Mouse (Mus musculus) neural tube, embryonic 14.5 days (tissue): ENCODE data around the gene Syngr1. TPM values are rescaled to one million over a fixed set of nuclear protein-coding genes. Genes with fewer than 3 reads are reported as not detected.

ENCODE experiments used
- ATAC-seq: fragments of 200-750 bp; cut with Nextera tagmentation; 2 replicates; pipeline ENCODE4 v1.8.0; 2017; ENCODE audit warnings: low read depth, mild to moderate bottlenecking, moderate TSS enrichment, moderate library complexity
- H3K27ac ChIP-seq: fragments of 300-500 bp; sonication (generic); 2 replicates; pipeline ENCODE4 v1.5.1; 2014; ENCODE audit warnings: low read depth, mild to moderate bottlenecking, control low read depth, low read length, moderate library complexity, mixed read lengths
- H3K27me3 ChIP-seq: fragments of 300-500 bp; sonication (generic); 2 replicates; pipeline ENCODE4 v1.6.1; 2014; ENCODE audit warnings: low read length; ENCODE audit not compliant: control insufficient read depth, insufficient read depth
- H3K36me3 ChIP-seq: fragments of 300-500 bp; sonication (generic); 2 replicates; pipeline ENCODE4 v1.6.1; 2014; ENCODE audit warnings: low read length, mixed read lengths; ENCODE audit not compliant: control insufficient read depth, insufficient read depth
- H3K4me1 ChIP-seq: fragments of 300-500 bp; sonication (generic); 2 replicates; pipeline ENCODE4 v1.6.1; 2014; ENCODE audit warnings: low read length; ENCODE audit not compliant: control insufficient read depth, insufficient read depth
- H3K4me2 ChIP-seq: fragments of 300-500 bp; sonication (generic); 2 replicates; pipeline ENCODE4 v1.6.1; 2014; ENCODE audit warnings: mild to moderate bottlenecking, low read depth, low read length, control low read depth
- H3K4me3 ChIP-seq: fragments of 300-500 bp; sonication (generic); 2 replicates; pipeline ENCODE4 v1.5.1; 2014; ENCODE audit warnings: low read depth, low read length, control low read depth, mixed read lengths
- H3K9ac ChIP-seq: fragments of 300-500 bp; sonication (generic); replicated peaks from 2 replicates; pipeline ENCODE4 v1.6.1; 2014; ENCODE audit warnings: low read depth, mild to moderate bottlenecking, control low read depth, low read length, mixed read lengths
- H3K9me3 ChIP-seq: fragments of 300-500 bp; sonication (generic); 2 replicates; pipeline ENCODE4 v1.6.1; 2016; ENCODE audit warnings: low read length; ENCODE audit not compliant: control insufficient read depth
- WGBS: fragments of 180-500 bp; shearing (Covaris S2); extraction: QIAGEN DNeasy Blood & Tissue Kit; methylation state at CpG from one replicate; pipeline ENCODE4 v1.1.7; 2014; 5-methylcytosine and 5-hydroxymethylcytosine counted together
- polyA plus RNA-seq: library from polyadenylated mRNA; unstranded; fragments of >200 nt; fragmentation: Nextera tagmentation; extraction: Ambion mirVana; gene quantifications from 2 replicates; pipeline ENCODE4 v1.2.1, GENCODE M21; 2014

Gene Syngr1
- polyA plus RNA-seq, 1 experiment from 2014 or later, result 30.3 TPM

- no peak for ATAC-seq
Measured at GRCm38 (mm10) chr15:80131421-80131820, 40.3 kb downstream of the Syngr1 start.

GRCm38 (mm10) chr15:80132452-80132851, 41.3 kb downstream of the Syngr1 start:
- Histone ChIP-seq H3K9me3 (no peaks in the 10 kb centered on the region), H3K27me3 (no peaks in the 10 kb centered on the region), H3K4me2 (peak overlapping the region; percentile 51; the same call in 1 of the 2 replicates), H3K4me3 (no peak overlapping the region), H3K36me3 (no peaks in the 10 kb centered on the region), H3K4me1 (0 out of 2 replicates have a peak, but pooled peaks cover 10% of the 10 kb centered on the region), H3K27ac (peak overlapping the region; percentile 98), H3K9ac (no peak overlapping the region)
- 79% methylated on average over 9 of the region's 9 CpGs for WGBS
- ATAC-seq, result no peak

More at GRCm38 (mm10) chr15:80131421-80131820, 40.3 kb downstream of the Syngr1 start:
- H3K4me1 ChIP-seq, result 0 out of 2 replicates have a peak, but pooled peaks cover 10% of the 10 kb centered on the region
- H3K36me3 ChIP-seq, result no peaks in the 10 kb centered on the region
- no peaks in the 10 kb centered on the region for H3K27me3 ChIP-seq
- H3K4me3 ChIP-seq, result no peak overlapping the region
- no peak overlapping the region for H3K9ac ChIP-seq
- 73% methylated on average over 6 of the region's 6 CpGs for WGBS
- H3K4me2 ChIP-seq, result no peak overlapping the region
- H3K27ac ChIP-seq, result no peak overlapping the region
- H3K9me3 ChIP-seq, result no peaks in the 10 kb centered on the region

- ATAC-seq, result peak; percentile 96
- 1% methylated on average over 58 of the region's 59 CpGs for WGBS
- Histone ChIP-seq H3K4me3 (peak within 1 kb of the TSS; percentile 70), H3K36me3 (no peaks in the 10 kb centered on the region), H3K9ac (peak within 1 kb of the TSS; percentile 85), H3K27me3 (no peaks in the 10 kb centered on the region), H3K9me3 (no peaks in the 10 kb centered on the region), H3K4me2 (peak within 1 kb of the TSS; percentile 51), H3K4me1 (0 out of 2 replicates have a peak, but pooled peaks cover 10% of the 10 kb centered on the region), H3K27ac (peak within 1 kb of the TSS; percentile 98)
Measured at GRCm38 (mm10) chr15:80132993-80133586, 42.0 kb downstream of the Syngr1 start, which contains the start of gene Tab1. TSS of gene Tab1 (plus strand) at chr15:80133127.

- ATAC-seq, result peak; percentile 22
Measured at GRCm38 (mm10) chr15:80133682-80134449, 42.7 kb downstream of the Syngr1 start.

GRCm38 (mm10) chr15:80134450-80134847, 43.3 kb downstream of the Syngr1 start:
- Histone ChIP-seq H3K27me3 (no peaks in the 10 kb centered on the region), H3K9ac (0 out of 2 replicates have a peak overlapping the region, but pooled peaks have one; percentile 9), H3K27ac (peak overlapping the region; percentile 98; the same call in 1 of the 2 replicates), H3K4me1 (0 out of 2 replicates have a peak, but pooled peaks cover 10% of the 10 kb centered on the region), H3K9me3 (no peaks in the 10 kb centered on the region), H3K4me3 (peak overlapping the region; percentile 70; the same call in 1 of the 2 replicates), H3K4me2 (peak overlapping the region; percentile 51), H3K36me3 (no peaks in the 10 kb centered on the region)
- 47% methylated on average over 9 of the region's 9 CpGs for WGBS
- no peak for ATAC-seq

More at GRCm38 (mm10) chr15:80133682-80134449, 42.7 kb downstream of the Syngr1 start:
- peak overlapping the region; percentile 70 for H3K4me3 ChIP-seq
- H3K27ac ChIP-seq, result peak overlapping the region; percentile 98
- H3K9me3 ChIP-seq, result no peaks in the 10 kb centered on the region
- H3K9ac ChIP-seq, result peak overlapping the region; percentile 85
- H3K27me3 ChIP-seq, result no peaks in the 10 kb centered on the region
- H3K4me2 ChIP-seq, result peak overlapping the region; percentile 51
- H3K36me3 ChIP-seq, result no peaks in the 10 kb centered on the region
- H3K4me1 ChIP-seq, result 0 out of 2 replicates have a peak, but pooled peaks cover 10% of the 10 kb centered on the region
- WGBS, result 12% methylated on average over 14 of the region's 14 CpGs

GRCm38 (mm10) chr15:80135499-80135898, 44.4 kb downstream of the Syngr1 start:
- no peak overlapping the region for H3K27ac ChIP-seq
- no peaks in the 10 kb centered on the region for H3K36me3 ChIP-seq
- no peaks in the 10 kb centered on the region for H3K9me3 ChIP-seq
- H3K4me2 ChIP-seq, result no peak overlapping the region
- no peak overlapping the region for H3K4me3 ChIP-seq
- H3K9ac ChIP-seq, result no peak overlapping the region
- ATAC-seq, result no peak
- WGBS, result 89% methylated on average over 2 of the region's 2 CpGs
- no peaks in the 10 kb centered on the region for H3K27me3 ChIP-seq
- 0 out of 2 replicates have a peak, but pooled peaks cover 10% of the 10 kb centered on the region for H3K4me1 ChIP-seq

GRCm38 (mm10) chr15:80136645-80137044, 45.5 kb downstream of the Syngr1 start:
- H3K4me2 ChIP-seq, result no peak overlapping the region
- no peaks in the 10 kb centered on the region for H3K36me3 ChIP-seq
- H3K4me3 ChIP-seq, result no peak overlapping the region
- H3K9me3 ChIP-seq, result no peaks in the 10 kb centered on the region
- no peaks in the 10 kb centered on the region for H3K27me3 ChIP-seq
- no peak for ATAC-seq
- H3K27ac ChIP-seq, result no peak overlapping the region
- WGBS, result 96% methylated on average over 3 of the region's 3 CpGs
- H3K4me1 ChIP-seq, result 0 out of 2 replicates have a peak, but pooled peaks cover 10% of the 10 kb centered on the region
- H3K9ac ChIP-seq, result no peak overlapping the region

- WGBS, result 71% methylated on average over 17 of the region's 17 CpGs
- Histone ChIP-seq H3K9ac (no peak overlapping the region), H3K4me3 (no peak overlapping the region), H3K4me2 (no peak overlapping the region), H3K27me3 (no peaks in the 10 kb centered on the region), H3K36me3 (no peaks in the 10 kb centered on the region), H3K27ac (no peak overlapping the region), H3K9me3 (no peaks in the 10 kb centered on the region), H3K4me1 (0 out of 2 replicates have a peak, but pooled peaks cover 10% of the 10 kb centered on the region)
- ATAC-seq, result no peak
Measured at GRCm38 (mm10) chr15:80137945-80138791, 47.0 kb downstream of the Syngr1 start.
